Comparison of ENCODE assay signal across 17 mouse cellular contexts in genomic region chr8:106052510-106053089, GRCm38 (mm10). TPM values are rescaled to one million over a fixed set of nuclear protein-coding genes. Genes with fewer than 3 reads are reported as not detected.
DNase-seq lines count a peak whose midpoint lies in the region; ATAC-seq and TF ChIP-seq lines count a peak whose summit lies in the region.
"Had no signal": no experiment of that assay in that cellular context is flagged by ENCODE, and none has a peak within 500 bp of the region (broad histone marks: within the 10 kb centered on the region; RNA-seq: fewer than 3 reads in every experiment).

No protein-coding gene starts in this region.

- 25% methylated on average over 9 of the region's 9 CpGs for WGBS in spleen, adult 2 months
- 95% methylated on average over 9 of the region's 9 CpGs for WGBS in midbrain, embryonic 13.5 days

- H3K36me3 ChIP-seq in spleen, adult 2 months (ENCODE audit: control insufficient read depth, insufficient read depth, low read length): no peaks in the 10 kb centered on the region
- peaks cover 56% of the 10 kb centered on the region for H3K36me3 ChIP-seq in midbrain, embryonic 13.5 days

- peaks cover 39% of the 10 kb centered on the region for H3K4me1 ChIP-seq in spleen, adult 2 months (ENCODE audit: control insufficient read depth, insufficient read depth, insufficient read length)
- no peaks in the 10 kb centered on the region for H3K4me1 ChIP-seq in midbrain, embryonic 13.5 days (replicated peaks)

- peak overlapping the region; percentile 55 for H3K4me3 ChIP-seq in spleen, adult 2 months (ENCODE audit: extremely low read depth, insufficient read depth, insufficient read length)
- H3K4me3 ChIP-seq in midbrain, embryonic 13.5 days (replicated peaks): no peak overlapping the region
- H3K4me3 ChIP-seq: heart, embryonic 10.5 days; myocyte had no signal

- H3K27me3 ChIP-seq in spleen, adult 2 months (ENCODE audit: control insufficient read depth, insufficient read depth, low read length): no peaks in the 10 kb centered on the region
- no peaks in the 10 kb centered on the region for H3K27me3 ChIP-seq in midbrain, embryonic 13.5 days

- no peak overlapping the region for H3K4me2 ChIP-seq in midbrain, embryonic 13.5 days (replicated peaks)

- TF ChIP-seq POLR2A in spleen, adult 2 months (IDR thresholded peaks at IDR 0.05; ENCODE audit: low read depth, low read length): peak; percentile 72

- no peak overlapping the region for H3K9ac ChIP-seq in midbrain, embryonic 13.5 days (replicated peaks)

- peak overlapping the region; percentile 99 for H3K27ac ChIP-seq in spleen, adult 2 months (ENCODE audit: insufficient read depth, low read length)
- H3K27ac ChIP-seq in midbrain, embryonic 13.5 days: no peak overlapping the region
- H3K27ac ChIP-seq: heart, embryonic 10.5 days had no signal

- ATAC-seq in midbrain, embryonic 13.5 days: no peak

- no peak for TF ChIP-seq CTCF in spleen, adult 2 months (IDR thresholded peaks at IDR 0.05; ENCODE audit: extremely low read depth, insufficient read depth, insufficient read length, insufficient replicate concordance)

- no peaks in the 10 kb centered on the region for H3K9me3 ChIP-seq in midbrain, embryonic 13.5 days
- H3K9me3 ChIP-seq: heart, embryonic 10.5 days had no signal

- DNase-seq in A20 (ENCODE audit: low read depth, low spot score): peak; percentile 94
- DNase-seq in B cell, adult 2 months: peak; percentile 94 to 97
- peak; percentile 87 for DNase-seq in induced T-regulatory cell, adult 2 months (ENCODE audit: low read depth)
- peak; percentile 87 to 94 for DNase-seq in spleen, adult 2 months (ENCODE audit: low read depth in 1 of 2, low spot score in 2 of 2)
- DNase-seq in adrenal gland, postnatal 36 days: no peak
- no peak for DNase-seq in urinary bladder, adult 18-20 months (ENCODE audit: low spot score in 2 of 2)
- no peak for DNase-seq in kidney, adult 18-20 months
- DNase-seq: adrenal gland, adult 8-10 months; embryo, embryonic 11 days; kidney, postnatal 36 days had no signal

RNA-seq across cellular contexts. Expression of gene Nfatc3, which starts 6.0 kb away (rescaled TPM):
- 29.5 and 35.7 TPM in 2 replicates for polyA plus RNA-seq in spleen, adult 2 months (2012; rRNA removed)
- total RNA-seq in adrenal gland, postnatal 36 days (2021): 10 to 100 TPM; 37.3 to 48.0 TPM
- polyA plus RNA-seq in midbrain, embryonic 13.5 days (2015; fragmentation: Nextera tagmentation; extraction: Ambion mirVana): 3.9 and 4.4 TPM in 2 replicates

RNA-seq across cellular contexts. Expression of gene Ddx28, which starts 40.9 kb away (rescaled TPM):
- polyA plus RNA-seq in spleen, adult 2 months (2012; rRNA removed): 6.6 and 9.5 TPM in 2 replicates
- 10 to 100 TPM; 15.5 to 16.9 TPM for total RNA-seq in adrenal gland, postnatal 36 days (2021)
- polyA plus RNA-seq in midbrain, embryonic 13.5 days (2015; fragmentation: Nextera tagmentation; extraction: Ambion mirVana): 19.1 and 20.6 TPM in 2 replicates

RNA-seq across cellular contexts. Expression of gene Dpep2nb, which starts 46.8 kb away (rescaled TPM):
- not detected in 2 replicates for polyA plus RNA-seq in spleen, adult 2 months (2012; rRNA removed)
- under 1 TPM in 1 of 2 experiments, not detected in 1; 0.30 TPM for total RNA-seq in adrenal gland, postnatal 36 days (2021)
- polyA plus RNA-seq in midbrain, embryonic 13.5 days (2015; fragmentation: Nextera tagmentation; extraction: Ambion mirVana): not detected in 2 replicates
- total RNA-seq: adrenal gland, adult 8-10 months; left cerebral cortex, postnatal 25 days; megakaryocyte-erythroid progenitor cell, adult 5-6 weeks had no signal
- polyA plus RNA-seq: frontal cortex, adult 2 months; heart, embryonic 10.5 days; liver, embryonic 16.5 days; myocyte had no signal

Comparison
In these comparisons a context has a peak if more than half of its experiments do, and no peak if none do; other contexts are left out.
1. DNase-seq: peak in A20 (single experiment), B cell, adult 2 months (2 of 2), induced T-regulatory cell, adult 2 months (single experiment) and spleen, adult 2 months (2 of 2); none in adrenal gland, postnatal 36 days (0 of 2), urinary bladder, adult 18-20 months (0 of 2) and kidney, adult 18-20 months (single experiment).